Mouse (Mus musculus): ENCODE data around the gene Lypd8.
"Not testable (repeated sequence)": the region's sequence is repeated elsewhere in the genome, so short reads cannot be mapped to it uniquely, and the experiment has no call there.

Lypd8 gene

DNA sequence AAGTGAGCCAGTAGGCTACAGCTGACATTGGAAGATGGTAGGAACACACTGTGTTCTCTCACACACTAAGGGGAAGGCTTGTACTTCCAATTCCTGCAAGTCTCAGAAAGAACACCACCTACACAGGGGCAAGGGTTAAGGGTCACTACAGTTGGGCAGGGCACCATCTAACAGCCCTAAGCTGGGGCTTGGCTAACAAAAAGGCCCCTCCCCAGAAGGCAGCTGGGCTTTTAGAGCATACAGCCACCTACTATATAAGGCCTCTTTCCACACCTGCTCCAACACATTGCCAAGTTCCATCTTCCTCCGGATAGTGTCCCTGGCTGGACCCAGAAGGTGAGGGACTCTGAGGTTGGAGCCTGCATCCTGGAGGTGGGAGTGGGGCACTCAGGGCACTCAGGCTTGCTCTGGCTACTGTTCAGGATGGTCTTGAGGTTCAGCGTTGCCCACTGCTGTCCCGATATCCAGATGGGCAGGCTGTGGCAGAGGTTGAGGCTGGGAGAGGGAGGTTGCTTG is at the start of gene Lypd8:
Gene Lypd8 (plus strand): TSS at position 281 of the 516 bp plus-strand sequence.
- no peak for DNase-seq (ENCODE audit: low read depth)

DNA sequence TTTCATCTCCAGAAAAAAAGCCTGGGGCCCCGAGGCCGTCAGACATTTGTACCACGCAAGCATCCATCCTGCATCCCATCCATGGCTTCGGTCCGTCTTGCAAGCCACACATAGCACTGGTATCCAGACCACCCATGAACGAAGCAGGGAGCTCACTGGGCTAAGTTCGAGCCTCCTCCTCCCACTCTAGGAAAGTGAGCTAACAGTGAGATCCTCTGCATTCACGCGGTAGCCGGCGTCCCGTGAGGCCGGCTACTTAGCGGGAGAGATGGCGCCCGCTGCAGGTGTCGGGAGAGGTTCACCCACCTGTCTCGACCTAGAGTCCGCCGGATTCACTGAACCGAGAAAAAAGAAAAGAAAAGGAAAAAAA is 49.0 kb upstream of the Lypd8 start:
- DNase-seq (ENCODE audit: low read depth) = no peak

DNA sequence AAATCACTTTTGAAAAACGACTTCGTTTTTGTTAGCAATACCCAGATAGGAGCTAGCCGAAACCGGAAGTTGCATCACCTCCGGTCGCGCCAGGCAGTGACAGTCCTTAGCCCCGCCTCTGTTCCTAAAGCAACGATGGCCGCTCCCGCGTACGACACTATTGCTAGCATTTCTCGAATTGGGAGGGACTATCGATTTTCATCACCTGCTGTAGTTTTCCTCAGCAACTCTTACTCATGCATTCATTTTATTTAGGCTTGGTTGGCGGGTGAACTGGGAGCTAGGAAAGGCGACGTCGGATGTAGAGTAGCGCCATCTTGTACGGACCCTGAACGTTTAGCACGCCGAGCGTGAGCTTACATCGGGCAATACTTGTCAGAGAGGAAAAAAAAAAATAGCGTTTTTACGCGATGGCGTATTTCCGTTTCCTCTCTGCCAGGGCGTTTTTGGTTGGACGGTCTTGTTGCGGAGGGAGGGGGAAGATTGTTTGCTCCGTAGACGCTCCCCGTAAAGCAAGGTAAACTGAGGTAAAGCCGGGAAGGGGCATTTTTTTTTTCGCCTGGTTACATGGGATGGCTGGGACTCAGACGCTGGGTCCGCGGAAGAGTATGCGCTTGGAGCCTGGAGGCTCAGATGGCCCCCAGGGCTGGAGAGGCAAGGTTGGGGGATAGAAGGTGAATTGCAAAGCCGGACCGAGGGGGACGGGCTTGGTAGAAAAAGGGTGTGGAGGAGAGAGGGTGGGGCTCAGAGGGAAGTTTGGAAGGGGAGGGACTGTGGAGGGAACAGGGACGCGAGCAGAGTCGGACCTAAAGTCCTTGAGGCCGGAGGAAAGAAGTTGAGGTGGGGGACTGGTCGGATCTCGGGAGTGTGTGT is 48.3 kb upstream of the Lypd8 start, which contains the start of the genes Zfp672 and Sh3bp5l:
Gene Zfp672 (minus strand): TSS at position 64 of the 873 bp plus-strand sequence.
Gene Sh3bp5l (plus strand): TSS at position 449 of the 873 bp plus-strand sequence.
- DNase-seq (ENCODE audit: low read depth) = peak; percentile 87

DNA sequence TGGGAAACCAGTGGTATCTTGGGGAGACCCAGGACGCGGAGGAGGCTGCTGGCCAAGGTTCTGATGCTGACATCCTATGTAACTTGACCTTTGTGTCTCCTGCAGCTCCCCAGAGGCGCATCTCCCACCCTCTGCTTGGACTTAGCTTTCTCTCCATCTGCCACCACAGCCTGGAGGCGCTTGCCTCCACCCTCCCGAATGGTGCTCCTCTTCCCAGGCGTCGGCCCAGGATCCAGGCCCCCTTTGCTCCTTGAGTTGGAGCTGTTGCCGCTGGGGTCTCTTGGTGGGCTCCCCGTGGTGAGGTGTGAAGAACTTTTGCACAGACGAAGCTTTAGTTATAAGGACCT is 47.7 kb upstream of the Lypd8 start:
- no peak for DNase-seq (ENCODE audit: low read depth)

- no peak for DNase-seq (ENCODE audit: low read depth)
These were observed 47.3 kb upstream of the Lypd8 start for GRCm38 (mm10) chr11:58331546-58331945.

DNA sequence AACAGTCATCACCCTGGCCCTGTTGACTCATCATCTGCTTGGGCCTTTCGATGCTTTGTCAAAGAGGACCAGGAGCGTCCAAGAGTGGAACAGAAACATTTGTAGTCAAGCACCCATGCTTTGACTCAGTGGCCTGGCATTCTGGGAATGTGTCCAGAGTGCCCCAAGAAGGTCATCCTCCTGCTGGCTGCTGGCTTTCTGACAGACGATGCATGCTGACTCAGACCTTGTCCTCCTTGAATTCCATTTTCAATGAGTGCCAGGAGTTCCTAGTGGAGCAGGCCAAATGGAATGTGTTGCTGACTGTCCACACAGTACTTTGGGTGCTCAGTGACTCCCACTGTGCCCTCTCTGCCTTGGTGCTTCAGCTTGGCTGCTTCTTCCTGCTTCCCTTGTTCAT is 44.1 kb upstream of the Lypd8 start:
- no peak for DNase-seq (ENCODE audit: low read depth)

GRCm38 (mm10) chr11:58346745-58347144 is 32.1 kb upstream of the Lypd8 start:
- DNase-seq (ENCODE audit: low read depth) = no peak

DNA sequence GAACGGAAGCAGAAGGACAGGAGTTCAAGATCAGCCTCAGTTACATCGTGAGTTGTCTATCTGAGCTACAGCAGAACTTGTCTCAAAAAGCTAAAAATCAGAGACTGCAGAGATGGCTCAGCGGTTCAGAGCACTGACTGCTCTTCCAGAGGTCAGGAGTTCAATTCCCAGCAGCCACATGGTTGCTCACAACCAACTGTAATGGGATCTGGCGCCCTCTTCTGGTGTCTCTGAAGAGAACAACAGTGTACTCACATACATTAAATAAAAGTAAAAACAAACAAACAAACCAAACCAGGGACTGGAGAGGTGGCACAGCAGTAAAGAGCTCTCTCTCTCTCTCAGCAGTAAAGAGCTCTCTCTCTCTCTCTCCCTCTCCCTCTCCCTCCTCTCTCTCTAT is 28.2 kb upstream of the Lypd8 start:
- no peak for DNase-seq (ENCODE audit: low read depth)

GRCm38 (mm10) chr11:58351179-58351578 is 27.7 kb upstream of the Lypd8 start:
- DNase-seq (ENCODE audit: low read depth) = no peak

DNA sequence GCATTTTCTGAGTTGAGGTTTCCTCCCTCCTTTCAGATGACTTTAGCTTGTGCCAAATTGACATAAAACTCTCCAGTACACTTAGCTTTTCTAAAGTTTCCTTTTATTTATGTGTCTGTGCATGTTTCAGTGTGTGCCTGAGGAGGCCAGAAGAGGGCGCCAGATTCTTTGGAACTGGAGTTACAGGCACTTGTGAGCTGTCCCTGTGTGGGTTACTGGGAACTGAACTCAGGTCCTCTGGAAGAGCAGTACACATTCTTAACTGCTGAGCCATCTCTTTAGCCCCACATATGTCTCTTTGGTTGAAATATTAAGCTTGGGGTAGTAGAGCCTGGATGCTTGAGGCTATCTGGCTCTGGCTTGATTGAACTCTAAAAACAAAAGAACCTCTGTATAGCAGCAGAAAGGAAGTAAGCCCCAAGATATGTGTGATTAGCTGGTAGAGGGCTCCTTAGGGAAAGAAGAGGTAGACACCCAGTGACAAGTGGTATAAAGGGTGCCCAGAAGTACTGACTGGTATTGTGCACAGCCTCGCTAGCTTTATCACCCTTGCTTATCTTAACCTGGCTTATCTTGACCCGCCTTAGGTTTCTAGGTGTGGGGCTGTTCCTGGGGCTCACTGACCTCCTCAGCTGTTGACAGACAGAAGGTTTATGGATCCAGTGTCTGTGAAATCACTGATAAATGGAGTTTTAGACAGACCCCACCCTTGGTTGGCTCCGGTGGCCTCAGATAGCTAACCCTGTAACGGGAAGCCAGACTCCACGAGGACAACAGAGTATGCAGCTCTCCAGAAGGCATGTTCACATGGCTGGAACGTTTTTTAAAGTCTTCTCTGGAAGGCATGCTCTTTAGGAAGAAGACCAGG is 25.9 kb upstream of the Lypd8 start:
- peak; percentile 28 for DNase-seq (ENCODE audit: low read depth)

DNA sequence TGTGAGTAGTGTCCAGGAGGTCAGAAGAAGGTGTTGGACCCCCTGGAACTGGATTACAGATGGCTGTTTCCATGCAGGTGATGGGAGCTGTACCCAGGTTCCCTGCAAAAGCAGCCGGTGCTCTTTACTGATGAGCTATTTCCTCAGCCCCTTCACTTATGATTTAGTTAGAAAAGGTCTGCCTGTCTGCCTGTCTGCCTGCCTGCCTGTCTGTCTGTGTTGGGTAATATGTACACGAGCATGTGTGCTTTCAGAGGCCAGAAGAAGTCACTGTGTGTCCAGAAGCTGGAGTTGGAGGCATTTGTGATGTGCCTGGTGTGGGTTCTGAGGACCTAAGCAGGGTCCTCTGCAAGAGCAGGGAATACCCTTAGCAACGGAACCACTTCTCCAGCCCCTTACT is 25.1 kb upstream of the Lypd8 start:
- DNase-seq (ENCODE audit: low read depth) = no peak

- DNase-seq (ENCODE audit: low read depth) = no peak
These were observed 24.4 kb upstream of the Lypd8 start for GRCm38 (mm10) chr11:58354476-58354875.

- DNase-seq (ENCODE audit: low read depth) = no peak
These were observed 23.9 kb upstream of the Lypd8 start for GRCm38 (mm10) chr11:58354927-58355326.

GRCm38 (mm10) chr11:58357042-58357441 is 21.8 kb upstream of the Lypd8 start:
- no peak for DNase-seq (ENCODE audit: low read depth)

DNA sequence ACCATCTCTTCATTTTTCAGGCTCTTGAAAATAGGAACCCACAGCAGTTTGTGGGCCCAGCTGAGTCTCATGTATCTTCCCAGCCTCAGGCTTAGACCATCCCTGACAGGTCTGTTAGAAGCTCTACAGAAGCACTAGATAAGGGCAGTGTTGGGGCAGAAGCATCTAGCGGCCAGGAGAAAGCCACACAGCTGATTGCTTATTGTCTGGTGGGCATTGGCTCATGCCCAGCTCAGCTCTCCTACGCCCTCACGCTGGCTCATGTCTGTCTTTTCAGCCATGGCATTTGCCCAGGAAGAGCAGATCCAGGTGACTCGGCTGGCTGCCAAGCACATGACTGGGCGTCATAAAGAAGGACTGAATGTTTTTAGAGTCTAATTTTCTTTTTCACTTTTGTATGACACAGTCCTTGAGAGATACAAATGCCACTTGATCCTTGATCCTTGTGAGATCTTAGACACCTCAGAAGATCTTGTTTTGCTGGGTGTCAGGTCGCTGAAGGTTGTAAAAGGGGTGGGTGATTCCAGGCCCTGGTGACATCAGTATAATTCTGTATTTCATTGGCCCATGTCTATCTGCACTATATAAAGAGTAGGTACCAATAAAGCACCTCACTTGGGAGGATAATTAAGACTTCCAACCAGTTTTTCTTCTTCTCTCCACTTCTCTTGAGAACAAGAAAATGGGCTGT is 20.9 kb upstream of the Lypd8 start:
- no peak for DNase-seq (ENCODE audit: low read depth)

DNA sequence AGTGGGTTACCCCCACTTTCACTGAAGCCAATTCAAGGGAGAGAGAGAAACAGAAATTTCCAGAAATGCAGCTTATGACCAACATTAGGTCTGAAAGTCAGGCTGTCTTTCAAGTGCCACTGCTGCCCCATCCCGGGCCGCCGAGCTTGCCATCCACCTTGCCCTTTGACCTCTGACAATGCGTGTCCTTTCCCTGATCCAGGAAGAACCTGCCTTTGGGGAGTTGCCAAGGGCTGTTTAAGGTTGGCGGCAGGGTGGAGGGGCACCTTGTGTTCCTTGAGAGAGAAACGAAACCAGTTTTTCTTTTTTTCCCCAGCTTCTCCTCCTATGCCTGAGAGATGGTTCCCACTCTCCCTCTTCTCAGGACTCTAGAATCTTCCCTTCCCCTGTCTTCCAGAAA is 16.3 kb upstream of the Lypd8 start:
- not testable (repeated sequence) for DNase-seq (ENCODE audit: low read depth)

GRCm38 (mm10) chr11:58364454-58364853 is 14.4 kb upstream of the Lypd8 start:
- no peak for DNase-seq (ENCODE audit: low read depth)

DNA sequence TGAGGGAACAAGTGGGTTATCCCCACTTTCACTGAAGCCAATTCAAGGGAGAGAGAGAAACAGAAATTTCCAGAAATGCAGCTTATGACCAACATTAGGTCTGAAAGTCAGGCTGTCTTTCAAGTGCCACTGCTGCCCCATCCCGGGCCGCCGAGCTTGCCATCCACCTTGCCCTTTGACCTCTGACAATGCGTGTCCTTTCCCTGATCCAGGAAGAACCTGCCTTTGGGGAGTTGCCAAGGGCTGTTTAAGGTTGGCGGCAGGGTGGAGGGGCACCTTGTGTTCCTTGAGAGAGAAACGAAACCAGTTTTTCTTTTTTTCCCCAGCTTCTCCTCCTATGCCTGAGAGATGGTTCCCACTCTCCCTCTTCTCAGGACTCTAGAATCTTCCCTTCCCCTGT is 12.7 kb upstream of the Lypd8 start:
- not testable (repeated sequence) for DNase-seq (ENCODE audit: low read depth)

- DNase-seq (ENCODE audit: low read depth) = no peak
These were observed 1.6 kb upstream of the Lypd8 start for GRCm38 (mm10) chr11:58377273-58377672.

DNA sequence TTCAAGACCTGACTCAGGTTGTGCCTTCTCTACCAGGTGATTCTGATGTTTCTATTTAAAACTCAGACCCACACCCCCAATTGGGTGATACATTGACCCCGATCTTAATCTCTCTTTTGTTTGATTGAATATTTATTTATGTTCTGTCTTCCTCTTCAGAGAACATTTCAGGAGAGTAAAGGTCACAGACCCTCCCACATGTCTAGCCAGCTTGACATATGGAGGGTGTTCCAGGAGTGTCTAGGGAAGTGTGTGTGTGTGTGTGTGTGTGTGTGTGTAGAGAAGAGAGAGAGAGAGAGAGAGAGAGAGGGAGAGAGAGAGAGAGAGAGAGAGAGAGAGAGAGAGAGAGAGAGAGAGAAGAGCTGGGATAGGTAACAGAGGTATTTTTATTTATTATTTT is 1.2 kb upstream of the Lypd8 start:
- DNase-seq (ENCODE audit: low read depth) = no peak

- no peak for DNase-seq (ENCODE audit: low read depth)
These were observed 673 bp downstream of the Lypd8 start for GRCm38 (mm10) chr11:58379516-58379915.

DNA sequence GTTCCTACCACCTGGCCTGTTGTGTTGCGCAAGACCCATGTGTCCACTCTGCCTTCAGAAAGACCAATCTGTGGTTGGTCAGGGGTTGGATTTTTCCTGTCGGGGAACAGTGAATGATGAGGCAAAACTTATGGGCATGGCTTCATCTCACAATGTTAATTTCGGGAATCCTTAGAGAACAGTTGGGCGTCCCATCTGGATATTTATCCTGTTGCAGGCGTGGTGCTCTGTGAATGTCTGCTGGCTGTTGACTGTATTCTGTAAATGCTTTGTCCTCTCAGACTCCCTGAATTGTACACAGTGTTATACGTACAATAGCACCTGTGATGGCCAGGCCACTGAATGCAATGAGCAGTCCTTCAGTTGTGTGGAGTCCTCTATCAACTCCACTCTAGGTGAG is 3.6 kb downstream of the Lypd8 start:
- no peak for DNase-seq (ENCODE audit: low read depth)
